Mouse (Mus musculus): ENCODE data around the gene Kif22. TPM values are rescaled to one million over a fixed set of nuclear protein-coding genes. Genes with fewer than 3 reads are reported as not detected.

Gene Kif22
- polyA plus RNA-seq, 1 experiment = 37.4 TPM

GRCm38 (mm10) chr7:127055026-127055585 is 12.8 kb upstream of the Kif22 start:
- Histone ChIP-seq H3K4me3 (ENCODE audit: insufficient read depth, low read length) (no peak overlapping the region), H3K4me1 (ENCODE audit: control insufficient read depth, insufficient read depth, low read length) (no peaks in the 10 kb centered on the region), H3K27ac (ENCODE audit: insufficient read depth, low read length) (no peak overlapping the region)
- TF ChIP-seq CTCF (IDR thresholded peaks at IDR 0.05; ENCODE audit: borderline replicate concordance, insufficient read depth, low read length) = no peak
- no peak for TF ChIP-seq POLR2A (IDR thresholded peaks at IDR 0.05; ENCODE audit: low read depth, low read length)

GRCm38 (mm10) chr7:127031244-127031643 is 11.0 kb downstream of the Kif22 start:
- TF ChIP-seq CTCF (IDR thresholded peaks at IDR 0.05; ENCODE audit: borderline replicate concordance, insufficient read depth, low read length) (no peak), POLR2A (IDR thresholded peaks at IDR 0.05; ENCODE audit: low read depth, low read length) (no peak)
- Histone ChIP-seq H3K4me3 (ENCODE audit: insufficient read depth, low read length) (no peak overlapping the region), H3K27ac (ENCODE audit: insufficient read depth, low read length) (no peak overlapping the region), H3K4me1 (ENCODE audit: control insufficient read depth, insufficient read depth, low read length) (peaks cover 2% of the 10 kb centered on the region; the same call in 1 of the 2 replicates)

- TF ChIP-seq CTCF (IDR thresholded peaks at IDR 0.05; ENCODE audit: borderline replicate concordance, insufficient read depth, low read length) (no peak), POLR2A (IDR thresholded peaks at IDR 0.05; ENCODE audit: low read depth, low read length) (no peak)
- H3K4me3 ChIP-seq (ENCODE audit: insufficient read depth, low read length) = no peak overlapping the region
- H3K27ac ChIP-seq (ENCODE audit: insufficient read depth, low read length) = peak overlapping the region; percentile 61
- H3K4me1 ChIP-seq (ENCODE audit: control insufficient read depth, insufficient read depth, low read length) = peaks cover 2% of the 10 kb centered on the region; the same call in 1 of the 2 replicates
These were observed 12.1 kb downstream of the Kif22 start for GRCm38 (mm10) chr7:127030172-127030571.

- peak overlapping the region; percentile 25 for H3K4me3 ChIP-seq (ENCODE audit: insufficient read depth, low read length)
- H3K4me1 ChIP-seq (ENCODE audit: control insufficient read depth, insufficient read depth, low read length) = peaks cover 4% of the 10 kb centered on the region; the same call in 1 of the 2 replicates
- peak overlapping the region; percentile 84 for H3K27ac ChIP-seq (ENCODE audit: insufficient read depth, low read length)
- no peak for TF ChIP-seq POLR2A (IDR thresholded peaks at IDR 0.05; ENCODE audit: low read depth, low read length)
- no peak for TF ChIP-seq CTCF (IDR thresholded peaks at IDR 0.05; ENCODE audit: borderline replicate concordance, insufficient read depth, low read length)
These were observed 14.4 kb downstream of the Kif22 start for GRCm38 (mm10) chr7:127027885-127028284.

GRCm38 (mm10) chr7:127026984-127027726 is 15.1 kb downstream of the Kif22 start, which contains the start of gene Maz:
TSS of gene Maz (minus strand) at chr7:127027037.
- Histone ChIP-seq H3K4me3 (ENCODE audit: insufficient read depth, low read length) (peak within 1 kb of the TSS; percentile 73), H3K27ac (ENCODE audit: insufficient read depth, low read length) (peak within 1 kb of the TSS; percentile 94), H3K4me1 (ENCODE audit: control insufficient read depth, insufficient read depth, low read length) (peaks cover 4% of the 10 kb centered on the region)
- TF ChIP-seq POLR2A (IDR thresholded peaks at IDR 0.05; ENCODE audit: low read depth, low read length) = peak; percentile 49
- TF ChIP-seq CTCF (IDR thresholded peaks at IDR 0.05; ENCODE audit: borderline replicate concordance, insufficient read depth, low read length) = no peak

- no peak overlapping the region for H3K4me3 ChIP-seq (ENCODE audit: insufficient read depth, low read length)
- TF ChIP-seq POLR2A (IDR thresholded peaks at IDR 0.05; ENCODE audit: low read depth, low read length) (no peak), CTCF (IDR thresholded peaks at IDR 0.05; ENCODE audit: borderline replicate concordance, insufficient read depth, low read length) (no peak)
- peaks cover 10% of the 10 kb centered on the region for H3K4me1 ChIP-seq (ENCODE audit: control insufficient read depth, insufficient read depth, low read length)
- H3K27ac ChIP-seq (ENCODE audit: insufficient read depth, low read length) = no peak overlapping the region
These were observed 15.7 kb downstream of the Kif22 start for GRCm38 (mm10) chr7:127026616-127026983.

- peak overlapping the region; percentile 94 for H3K27ac ChIP-seq (ENCODE audit: insufficient read depth, low read length)
- peak overlapping the region; percentile 73 for H3K4me3 ChIP-seq (ENCODE audit: insufficient read depth, low read length)
- H3K4me1 ChIP-seq (ENCODE audit: control insufficient read depth, insufficient read depth, low read length) = peaks cover 8% of the 10 kb centered on the region
- no peak for TF ChIP-seq CTCF (IDR thresholded peaks at IDR 0.05; ENCODE audit: borderline replicate concordance, insufficient read depth, low read length)
- 0 out of 2 replicates have a peak, but pooled peaks have one; percentile 46 for TF ChIP-seq POLR2A (IDR thresholded peaks at IDR 0.05; ENCODE audit: low read depth, low read length)
These were observed 16.1 kb downstream of the Kif22 start for GRCm38 (mm10) chr7:127026161-127026600.

GRCm38 (mm10) chr7:127025556-127026160 is 16.6 kb downstream of the Kif22 start:
- Histone ChIP-seq H3K4me1 (ENCODE audit: control insufficient read depth, insufficient read depth, low read length) (peaks cover 8% of the 10 kb centered on the region), H3K4me3 (ENCODE audit: insufficient read depth, low read length) (peak overlapping the region; percentile 73), H3K27ac (ENCODE audit: insufficient read depth, low read length) (peak overlapping the region; percentile 94)
- TF ChIP-seq POLR2A (IDR thresholded peaks at IDR 0.05; ENCODE audit: low read depth, low read length) = no peak
- no peak for TF ChIP-seq CTCF (IDR thresholded peaks at IDR 0.05; ENCODE audit: borderline replicate concordance, insufficient read depth, low read length)

GRCm38 (mm10) chr7:127024755-127025555 is 17.3 kb downstream of the Kif22 start:
- H3K4me1 ChIP-seq (ENCODE audit: control insufficient read depth, insufficient read depth, low read length) = peaks cover 8% of the 10 kb centered on the region
- TF ChIP-seq CTCF (IDR thresholded peaks at IDR 0.05; ENCODE audit: borderline replicate concordance, insufficient read depth, low read length) (peak; percentile 82; the same call in 1 of the 2 replicates), POLR2A (IDR thresholded peaks at IDR 0.05; ENCODE audit: low read depth, low read length) (peak; percentile 81)
- peak overlapping the region; percentile 94 for H3K27ac ChIP-seq (ENCODE audit: insufficient read depth, low read length)
- peak overlapping the region; percentile 73 for H3K4me3 ChIP-seq (ENCODE audit: insufficient read depth, low read length)
